Mouse (Mus musculus): ENCODE measurements around the gene Madcam1.

DNA sequence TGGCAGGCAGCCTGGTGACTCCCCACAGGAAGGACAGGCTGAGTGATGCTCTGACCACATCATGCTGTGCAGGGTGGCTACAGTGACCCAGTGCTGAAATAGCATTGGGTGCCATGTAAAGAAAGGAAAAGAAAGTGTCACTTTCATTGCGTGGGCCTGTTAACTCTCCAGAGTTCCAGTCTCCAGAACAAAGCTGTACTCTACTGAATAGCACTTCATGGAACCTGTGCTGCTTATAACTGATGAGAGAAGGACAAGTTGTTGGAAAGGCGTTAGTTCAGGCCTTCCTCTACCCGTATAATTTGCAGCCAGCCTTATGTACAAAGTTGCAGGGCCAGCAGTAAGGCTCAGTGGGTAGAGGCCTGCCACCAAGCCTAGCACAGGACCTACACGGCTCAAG is 24.4 kb downstream of the Madcam1 start, which contains the start of gene Gzmm:
- no peak for TF ChIP-seq CTCF (IDR thresholded peaks at IDR 0.05; ENCODE audit: borderline replicate concordance, insufficient read depth, low read depth, low read length)
- no peak for TF ChIP-seq POLR2A (IDR thresholded peaks at IDR 0.05; ENCODE audit: borderline replicate concordance, insufficient read depth, low read length)
